Mouse (Mus musculus) G1E (cell line): ENCODE data around the gene Spty2d1. TPM values are rescaled to one million over a fixed set of nuclear protein-coding genes. Genes with fewer than 3 reads are reported as not detected.

ENCODE experiments used
- ATAC-seq: 2 replicates; pipeline ENCODE4 v1.8.0; 2016; ENCODE audit warnings: mild to moderate bottlenecking; ENCODE audit not compliant: insufficient number of reproducible peaks, poor library complexity, low FRiP score, severe bottlenecking; ENCODE audit errors: extremely low read depth
- DNase-seq: peaks from one replicate; pipeline ENCODE4 v3.0.0; 2012; ENCODE audit warnings: low spot score
- H3K27me3 ChIP-seq: 2 replicates; pipeline ENCODE4 v1.6.1; 2012; ENCODE audit warnings: mild to moderate bottlenecking, low read length, inconsistent platforms; ENCODE audit not compliant: insufficient read depth
- H3K36me3 ChIP-seq: replicated peaks from 2 replicates; pipeline ENCODE3; 2012; ENCODE audit warnings: mild to moderate bottlenecking, inconsistent platforms
- H3K4me1 ChIP-seq: 2 replicates; pipeline ENCODE4 v1.6.1; 2012; ENCODE audit warnings: low read depth, low read length, inconsistent platforms, mixed read lengths; ENCODE audit not compliant: insufficient read depth
- H3K4me3 ChIP-seq: 2 replicates; pipeline ENCODE4 v1.5.1; 2012; ENCODE audit warnings: low read depth, mild to moderate bottlenecking, inconsistent platforms, low read length, moderate library complexity, mixed read lengths
- H3K9me3 ChIP-seq: replicated peaks from 2 replicates; pipeline ENCODE4 v1.6.1; 2012; ENCODE audit warnings: inconsistent platforms
- CTCF ChIP-seq: IDR thresholded peaks from 2 replicates; pipeline ENCODE4 v1.5.1; 2012; ENCODE audit warnings: low read depth, low read length, inconsistent platforms, mixed read lengths
- GATA1 ChIP-seq: IDR thresholded peaks from 2 replicates; pipeline ENCODE4 v1.6.1; 2012; ENCODE audit warnings: borderline replicate concordance, low read length, inconsistent platforms, mixed read lengths
- GATA2 ChIP-seq: IDR thresholded peaks from 2 replicates; pipeline ENCODE4 v1.6.1; 2012; ENCODE audit warnings: low read depth, low read length, inconsistent platforms, borderline replicate concordance
- POLR2AphosphoS5 ChIP-seq: IDR thresholded peaks from 2 replicates; pipeline ENCODE4 v1.6.1; 2012; ENCODE audit warnings: low read depth, low read length, inconsistent platforms; ENCODE audit not compliant: insufficient replicate concordance
- TAL1 ChIP-seq: conservative IDR thresholded peaks from 2 replicates; pipeline ENCODE4 v1.6.1; 2012; ENCODE audit warnings: low read depth, low read length, inconsistent platforms, mixed read lengths
- polyA plus RNA-seq: library from polyadenylated mRNA; stranded (reverse); fragments of >175 nt; gene quantifications from 2 replicates; pipeline ENCODE4 v1.2.3, GENCODE M21; 2012
- total RNA-seq, 2 experiments: library from RNA; stranded (forward) in 1 of 2; stranded (reverse) in 1 of 2; fragments of 200-1000 nt in 1 of 2; fragments of >200 nt in 1 of 2; fragmentation: Nextera tagmentation in 1 of 2; gene quantifications; 2 replicates each; pipeline ENCODE4 v1.2.3; 2014 to 2017

Spty2d1 gene
- total and polyA plus RNA-seq, 3 experiments = 6.7 to 36.4 (median 24.4) TPM

- no peak for TF ChIP-seq GATA2
- no peak for TF ChIP-seq CTCF
- TF ChIP-seq POLR2AphosphoS5 = no peak
- TF ChIP-seq TAL1 = no peak
- no peak for TF ChIP-seq GATA1
- peaks cover 55% of the 10 kb centered on the region for H3K4me1 ChIP-seq
Measured at GRCm38 (mm10) chr7:47003411-47004115, 4.6 kb downstream of the Spty2d1 start.

GRCm38 (mm10) chr7:47001900-47002275 lies 6.3 kb downstream of the Spty2d1 start:
- peaks cover 57% of the 10 kb centered on the region for H3K36me3 ChIP-seq
- peaks cover 67% of the 10 kb centered on the region for H3K4me1 ChIP-seq
- H3K27me3 ChIP-seq = no peaks in the 10 kb centered on the region
- DNase-seq (no peak), ATAC-seq (no peak)
- H3K9me3 ChIP-seq = no peaks in the 10 kb centered on the region
- TF ChIP-seq CTCF (no peak), TAL1 (no peak), POLR2AphosphoS5 (no peak), GATA2 (no peak), GATA1 (no peak)
- H3K4me3 ChIP-seq = no peak overlapping the region

More at GRCm38 (mm10) chr7:47003411-47004115, 4.6 kb downstream of the Spty2d1 start:
- ATAC-seq (no peak), DNase-seq (no peak)
- Histone ChIP-seq H3K9me3 (no peaks in the 10 kb centered on the region), H3K36me3 (peaks cover 40% of the 10 kb centered on the region), H3K4me3 (no peak overlapping the region), H3K27me3 (no peaks in the 10 kb centered on the region)

- Histone ChIP-seq H3K4me3 (no peak overlapping the region), H3K4me1 (peaks cover 67% of the 10 kb centered on the region), H3K9me3 (no peaks in the 10 kb centered on the region), H3K36me3 (peaks cover 62% of the 10 kb centered on the region), H3K27me3 (no peaks in the 10 kb centered on the region)
- ATAC-seq (no peak), DNase-seq (no peak)
- TF ChIP-seq TAL1 = 0 out of 2 replicates have a peak, but pooled peaks have one; percentile 14
- TF ChIP-seq GATA2 = no peak
Measured at GRCm38 (mm10) chr7:47001125-47001899, 6.9 kb downstream of the Spty2d1 start.

GRCm38 (mm10) chr7:47000644-47000983 lies 7.6 kb downstream of the Spty2d1 start:
- H3K4me3 ChIP-seq = no peak overlapping the region
- peaks cover 67% of the 10 kb centered on the region for H3K36me3 ChIP-seq
- peaks cover 65% of the 10 kb centered on the region for H3K4me1 ChIP-seq
- H3K27me3 ChIP-seq = no peaks in the 10 kb centered on the region
- H3K9me3 ChIP-seq = no peaks in the 10 kb centered on the region
- ATAC-seq (no peak), DNase-seq (no peak)
- TF ChIP-seq GATA2 (no peak), GATA1 (no peak), TAL1 (no peak), POLR2AphosphoS5 (no peak), CTCF (no peak)

GRCm38 (mm10) chr7:46999983-47000643 lies 8.1 kb downstream of the Spty2d1 start:
- no peaks in the 10 kb centered on the region for H3K27me3 ChIP-seq
- ATAC-seq = no peak
- no peak overlapping the region for H3K4me3 ChIP-seq
- no peaks in the 10 kb centered on the region for H3K9me3 ChIP-seq
- H3K4me1 ChIP-seq = peaks cover 60% of the 10 kb centered on the region
- no peak for TF ChIP-seq GATA1
- H3K36me3 ChIP-seq = peaks cover 67% of the 10 kb centered on the region
- no peak for DNase-seq

GRCm38 (mm10) chr7:46998942-46999341 lies 9.3 kb downstream of the Spty2d1 start:
- Histone ChIP-seq H3K36me3 (peaks cover 75% of the 10 kb centered on the region), H3K4me1 (peaks cover 60% of the 10 kb centered on the region), H3K4me3 (no peak overlapping the region), H3K9me3 (no peaks in the 10 kb centered on the region), H3K27me3 (no peaks in the 10 kb centered on the region)
- TF ChIP-seq TAL1 (no peak), GATA2 (no peak), GATA1 (no peak), CTCF (no peak), POLR2AphosphoS5 (no peak)
- ATAC-seq = peak; percentile 56
- DNase-seq = no peak
